Mouse (Mus musculus) kidney, adult 8-10 months (tissue): Measurements from ENCODE around the gene Slc38a2.
A peak's percentile ranks its signal among the peaks of the same experiment; 100 is the strongest.

Experiments
- DNase-seq, 2 experiments: peaks; one replicate each; pipeline ENCODE4 v3.0.0; 2022

Slc38a2 gene

GRCm38 (mm10) chr15:96699521-96700511 is at the start of gene Slc38a2:
TSS of gene Slc38a2 (minus strand) at chr15:96699730.
- peak; percentile 88 to 90 for DNase-seq

- DNase-seq = no peak
Measured at GRCm38 (mm10) chr15:96749101-96749500, 49.6 kb upstream of the Slc38a2 start.

GRCm38 (mm10) chr15:96747551-96747950 is 48.0 kb upstream of the Slc38a2 start:
- no peak for DNase-seq

GRCm38 (mm10) chr15:96746986-96747385 is 47.5 kb upstream of the Slc38a2 start:
- no peak for DNase-seq

- no peak for DNase-seq
Measured at GRCm38 (mm10) chr15:96745299-96745698, 45.8 kb upstream of the Slc38a2 start.

- DNase-seq = no peak
Measured at GRCm38 (mm10) chr15:96744882-96745296, 45.4 kb upstream of the Slc38a2 start.

GRCm38 (mm10) chr15:96744153-96744881 is 44.8 kb upstream of the Slc38a2 start:
- DNase-seq = no peak

- no peak for DNase-seq
Measured at GRCm38 (mm10) chr15:96743257-96743656, 43.7 kb upstream of the Slc38a2 start.

- DNase-seq = no peak
Measured at GRCm38 (mm10) chr15:96742591-96743241, 43.2 kb upstream of the Slc38a2 start.

- DNase-seq = no peak
Measured at GRCm38 (mm10) chr15:96740865-96741561, 41.5 kb upstream of the Slc38a2 start.

- DNase-seq = no peak
Measured at GRCm38 (mm10) chr15:96740091-96740490, 40.6 kb upstream of the Slc38a2 start.

GRCm38 (mm10) chr15:96736663-96737385 is 37.3 kb upstream of the Slc38a2 start:
- DNase-seq = no peak

- no peak for DNase-seq
Measured at GRCm38 (mm10) chr15:96735562-96736160, 36.1 kb upstream of the Slc38a2 start.

GRCm38 (mm10) chr15:96734423-96734822 is 34.9 kb upstream of the Slc38a2 start:
- DNase-seq = no peak

GRCm38 (mm10) chr15:96730416-96730815 is 30.9 kb upstream of the Slc38a2 start:
- DNase-seq = no peak

GRCm38 (mm10) chr15:96729785-96730184 is 30.3 kb upstream of the Slc38a2 start:
- DNase-seq = no peak

- no peak for DNase-seq
Measured at GRCm38 (mm10) chr15:96728993-96729392, 29.5 kb upstream of the Slc38a2 start.

- no peak for DNase-seq
Measured at GRCm38 (mm10) chr15:96728346-96728745, 28.8 kb upstream of the Slc38a2 start.

- DNase-seq = no peak
Measured at GRCm38 (mm10) chr15:96724506-96724905, 25.0 kb upstream of the Slc38a2 start.

GRCm38 (mm10) chr15:96722228-96722627 is 22.7 kb upstream of the Slc38a2 start:
- no peak for DNase-seq

GRCm38 (mm10) chr15:96720146-96720545 is 20.6 kb upstream of the Slc38a2 start:
- DNase-seq = no peak
